Mouse (Mus musculus) Patski (cell line): ENCODE measurements around the gene Zfp786. TPM values are rescaled to one million over a fixed set of nuclear protein-coding genes. Genes with fewer than 3 reads are reported as not detected.

Experiments
- ATAC-seq: fragments of 100-300 bp; one replicate; pipeline ENCODE4 v1.8.0; 2021
- CTCF ChIA-PET: fragments of 350-600 bp; sonication (Branson Sonifier 250); formaldehyde crosslinking; loops from one replicate; lab custom pipeline; 2022; ENCODE audit warnings: inconsistent platforms; lab: Charles Lee
- POLR2A ChIA-PET: fragments of 350-600 bp; sonication (Branson Sonifier 250); formaldehyde crosslinking; loops from one replicate; lab custom pipeline; 2022; ENCODE audit warnings: antibody characterized with exemption, inconsistent platforms; lab: Charles Lee
- DNase-seq: peaks from one replicate; pipeline ENCODE4 v3.0.0-alpha.2; 2011; ENCODE audit warnings: low read depth, low spot score
- H3K27me3 ChIP-seq: fragments of 371-371 bp; one replicate; pipeline ENCODE4 v1.5.1; 2021
- CTCF ChIP-seq: fragments of 100-300 bp; IDR thresholded peaks from one replicate; pipeline ENCODE4 v1.5.1; 2021
- in situ Hi-C: fragments of 300-500 bp; cut with MboI; formaldehyde crosslinking; loops from 3 replicates; pipeline ENCODE4 v1.11.1; 2018; ENCODE audit warnings: low pct_unique_long_range_greater_than_20kb, mixed read lengths
- polyA plus RNA-seq: library from polyadenylated mRNA; unstranded; gene quantifications from one replicate; pipeline ENCODE4 v1.2.3, GENCODE M21; 2021

Zfp786 gene
- polyA plus RNA-seq, 1 experiment from 2014 or later, result 0.82 TPM

DNA sequence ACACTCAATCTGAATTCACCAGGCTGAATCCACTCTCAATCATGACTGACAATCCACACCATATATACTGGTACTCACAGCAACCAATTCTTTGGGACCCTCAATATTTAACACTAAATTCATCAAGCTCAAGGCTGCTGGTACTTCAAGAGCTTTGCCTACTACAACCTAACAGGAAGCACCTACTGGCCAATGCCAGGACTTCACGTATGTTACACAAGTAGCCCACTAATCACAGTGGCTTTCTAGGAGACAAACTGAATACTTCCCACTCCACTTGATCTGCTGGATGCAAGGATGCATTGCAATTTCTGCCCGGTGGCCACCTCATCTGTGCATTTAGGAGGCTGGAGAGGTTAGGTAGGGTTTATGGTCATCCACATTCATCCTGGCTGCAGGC, 20.5 kb downstream of the Zfp786 start:
- in situ Hi-C loops, result no loop called here
- ChIA-PET CTCF (interaction anchor here (0.9 to 7.1 kb wide), 4 partner anchors 10 to 25 kb away, joined by 4 to 50 read pairs (median 4); partner anchors contain the start of gene Zfp398), POLR2A (interaction anchor here (1.0 to 1.1 kb wide), 2 partner anchors 10 to 15 kb away, joined by 3 to 5 read pairs; no protein-coding TSS in a partner anchor)
- TF ChIP-seq CTCF, result no peak
- ATAC-seq, result no peak
- no peak for DNase-seq
- no peaks in the 10 kb centered on the region for H3K27me3 ChIP-seq

DNA sequence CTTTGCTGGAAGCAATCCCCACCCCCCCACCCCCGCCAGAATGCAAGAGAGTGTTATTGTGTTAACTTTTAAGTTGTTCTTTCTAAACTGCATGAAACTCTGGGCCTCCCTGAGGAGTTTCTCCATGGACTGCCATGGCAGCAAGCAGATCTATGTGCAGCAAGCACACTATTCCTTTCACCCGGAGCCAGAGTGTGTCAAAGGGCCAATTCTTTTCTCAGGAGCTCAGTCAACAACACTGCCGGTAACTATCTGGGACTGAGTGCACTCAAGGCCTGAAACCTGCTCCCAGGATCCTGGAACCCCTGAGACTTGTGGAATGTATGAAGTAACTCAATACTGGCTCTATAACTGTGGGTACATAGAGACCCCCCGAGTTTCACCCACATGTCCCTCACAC, 21.6 kb downstream of the Zfp786 start:
- no peak for TF ChIP-seq CTCF

DNA sequence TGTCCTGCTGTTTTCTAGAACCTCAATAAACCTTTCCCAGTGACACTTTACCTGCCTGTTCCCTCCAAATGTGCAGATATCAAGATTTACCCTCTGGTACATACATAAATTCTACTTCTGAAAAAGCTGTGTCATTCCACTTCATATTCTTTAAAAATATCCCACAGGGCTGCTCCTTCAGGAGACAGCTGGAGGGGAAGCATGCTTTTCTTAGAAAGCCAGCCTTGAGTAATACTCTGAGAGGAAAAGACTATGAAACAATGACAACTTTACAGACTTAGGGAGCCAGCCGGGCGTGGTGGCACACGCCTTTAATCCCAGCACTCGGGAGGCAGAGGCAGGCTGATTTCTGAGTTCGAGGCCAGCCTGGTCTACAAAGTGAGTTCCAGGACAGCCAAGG, 22.1 kb downstream of the Zfp786 start:
- TF ChIP-seq CTCF, result no peak
- no peaks in the 10 kb centered on the region for H3K27me3 ChIP-seq
- in situ Hi-C loops, result no loop called here
- ATAC-seq (no peak), DNase-seq (no peak)
- ChIA-PET POLR2A (no interaction called here), CTCF (interaction anchor here (7.1 kb wide), 1 partner anchor 9 kb away, joined by 50 read pairs; no protein-coding TSS in a partner anchor)

More for the DNA sequence above, 21.6 kb downstream of the Zfp786 start:
- ChIA-PET CTCF (interaction anchor here (0.9 to 7.1 kb wide), 3 partner anchors 9 to 26 kb away, joined by 4 to 50 read pairs (median 4); partner anchors contain the start of gene Zfp398), POLR2A (interaction anchor here (1.0 kb wide), 1 partner anchor 11 kb away, joined by 3 read pairs; no protein-coding TSS in a partner anchor)
- DNase-seq (no peak), ATAC-seq (no peak)
- in situ Hi-C loops, result no loop called here
- no peaks in the 10 kb centered on the region for H3K27me3 ChIP-seq

DNA sequence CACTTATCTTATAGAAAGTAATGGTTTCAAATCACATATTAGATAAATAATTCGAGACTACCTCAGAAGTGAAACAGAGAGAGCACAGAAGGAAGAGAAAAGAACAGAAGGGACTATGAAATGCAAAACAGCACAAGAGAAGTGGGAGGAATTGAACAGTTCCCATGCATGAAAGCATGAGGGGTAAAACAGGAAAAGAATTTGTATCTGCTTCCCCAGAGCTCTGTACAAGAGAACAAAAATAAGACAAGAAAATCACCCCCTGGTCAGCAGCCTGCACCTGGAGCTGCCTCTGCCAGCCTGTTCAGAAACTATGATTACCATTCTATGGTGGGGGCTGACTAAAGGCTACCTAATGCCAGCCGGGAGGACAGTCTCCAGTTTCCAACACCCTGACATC, 23.2 kb downstream of the Zfp786 start:
- POLR2A ChIA-PET, result no interaction called here
- TF ChIP-seq CTCF, result no peak
- no peaks in the 10 kb centered on the region for H3K27me3 ChIP-seq
- in situ Hi-C loops, result no loop called here
- DNase-seq (no peak), ATAC-seq (no peak)
- CTCF ChIA-PET, result interaction anchor here (1.2 kb wide), 1 partner anchor 8 kb away, joined by 3 read pairs; no protein-coding TSS in a partner anchor

DNA sequence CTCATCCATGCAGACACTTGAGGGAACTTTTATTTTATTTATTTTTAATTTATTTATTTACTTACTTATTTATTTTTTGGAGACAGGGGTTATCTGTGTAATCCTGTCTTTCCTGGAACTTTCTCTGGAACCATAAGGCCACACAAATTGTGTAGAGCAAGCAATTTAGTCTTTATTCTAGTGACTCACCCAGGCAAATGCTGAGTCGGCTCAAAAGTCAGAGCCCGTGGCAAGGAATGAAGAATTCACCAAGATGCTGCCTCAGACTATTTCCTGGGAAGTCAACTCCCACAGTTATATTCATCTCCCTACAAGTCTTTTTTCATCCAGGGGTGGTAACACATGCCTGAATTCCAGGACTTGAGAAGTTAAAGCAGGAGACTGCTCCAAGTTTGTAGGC, 25.1 kb downstream of the Zfp786 start:
- no peak for DNase-seq
- in situ Hi-C loops, result no loop called here
- POLR2A ChIA-PET, result no interaction called here
- H3K27me3 ChIP-seq, result no peaks in the 10 kb centered on the region
- TF ChIP-seq CTCF, result no peak
- CTCF ChIA-PET, result no interaction called here
- no peak for ATAC-seq

DNA sequence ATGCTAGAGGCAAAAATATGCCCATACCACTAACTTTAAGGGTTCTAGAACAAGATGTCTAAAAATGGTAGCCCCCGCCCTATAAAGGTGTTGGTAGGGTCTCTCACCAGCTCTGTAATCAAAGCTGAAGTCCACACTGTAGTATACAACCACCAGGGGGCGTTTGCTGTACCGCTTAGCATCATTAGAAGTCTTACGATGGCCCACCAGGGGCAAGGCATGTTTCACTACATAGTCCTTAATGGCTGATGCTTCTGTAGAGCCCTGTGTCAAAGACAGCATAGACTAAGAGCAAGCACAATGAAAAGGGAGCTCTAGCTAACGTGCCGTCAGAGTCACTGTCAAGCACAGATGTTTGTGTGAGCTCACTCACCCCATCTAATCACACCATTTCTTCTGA, 31.6 kb downstream of the Zfp786 start:
- ChIA-PET POLR2A (no interaction called here), CTCF (interaction anchor here (0.6 to 5.9 kb wide), 7 partner anchors 8 to 36 kb away, joined by 3 to 50 read pairs (median 4); partner anchors contain the start of genes Pdia4 and Zfp398)
- ATAC-seq, result no peak
- no peak for DNase-seq
- in situ Hi-C loops, result no loop called here
- TF ChIP-seq CTCF, result peak; percentile 72
- no peaks in the 10 kb centered on the region for H3K27me3 ChIP-seq

DNA sequence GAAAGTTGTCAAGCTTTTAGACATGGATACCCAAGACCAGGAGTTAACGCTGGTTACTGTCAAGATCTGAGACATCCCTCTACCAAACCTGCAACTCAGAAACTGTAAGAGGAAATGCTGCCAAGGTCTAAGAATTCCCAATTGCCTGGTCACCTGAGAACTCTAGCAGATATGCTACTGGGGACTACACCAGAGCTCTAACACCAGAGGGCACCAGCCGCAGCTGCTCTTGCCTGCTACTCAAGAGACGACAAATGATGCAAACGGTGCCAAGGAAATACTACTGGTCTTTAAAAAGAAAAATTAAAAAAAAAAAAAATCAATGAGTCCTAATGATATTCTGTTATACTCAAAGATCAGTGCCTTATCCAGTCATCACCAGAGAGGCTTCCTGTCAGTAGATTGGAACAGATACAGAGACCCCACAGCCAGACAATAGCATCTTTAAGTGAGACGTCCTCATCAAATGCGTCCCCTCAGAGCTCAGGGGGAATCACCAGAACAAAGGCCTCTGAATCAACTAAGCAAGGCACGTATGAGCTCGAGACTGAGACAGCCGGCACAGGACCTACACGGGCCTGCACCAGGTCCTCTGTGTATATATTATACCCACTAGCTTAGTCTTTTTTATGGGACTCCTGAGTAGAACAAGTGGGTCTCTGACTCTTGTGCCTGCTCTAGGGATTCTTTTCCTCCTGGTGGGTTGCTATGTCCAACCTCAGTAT, 36.4 kb downstream of the Zfp786 start:
- ChIA-PET POLR2A (interaction anchor here (1.1 to 1.3 kb wide), 2 partner anchors 19 to 35 kb away, joined by 3 to 4 read pairs; partner anchors contain the start of gene Pdia4), CTCF (interaction anchor here (0.7 to 2.0 kb wide), 9 partner anchors 10 to 43 kb away, joined by 3 to 6 read pairs (median 3); no protein-coding TSS in a partner anchor)
- no peak for ATAC-seq
- in situ Hi-C loops, result no loop called here
- H3K27me3 ChIP-seq, result no peaks in the 10 kb centered on the region
- TF ChIP-seq CTCF, result peak; percentile 49
- DNase-seq, result no peak

DNA sequence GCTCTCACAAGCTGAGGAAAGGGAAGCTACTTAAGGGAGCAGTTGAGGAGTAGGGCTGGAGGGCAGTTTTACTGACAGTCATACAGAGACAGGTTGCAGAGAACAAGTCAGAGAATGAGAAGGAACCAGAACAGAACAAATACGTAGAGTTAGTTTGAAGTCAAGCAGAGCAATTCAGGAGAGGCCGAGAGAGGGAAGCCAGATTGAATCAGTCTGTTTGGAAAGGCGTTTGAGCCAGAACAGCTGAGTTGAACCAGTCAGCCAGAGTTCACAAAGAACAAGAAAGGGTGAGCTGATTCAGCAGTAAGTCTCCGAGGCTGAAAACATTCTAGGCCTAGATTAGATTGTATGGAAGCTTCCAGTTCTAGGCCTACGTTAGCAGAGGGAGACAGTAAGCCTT, 37.4 kb downstream of the Zfp786 start:
- ChIA-PET CTCF (interaction anchor here (1.0 to 2.0 kb wide), 6 partner anchors 11 to 44 kb away, joined by 3 to 6 read pairs (median 4); no protein-coding TSS in a partner anchor), POLR2A (interaction anchor here (1.1 to 1.3 kb wide), 2 partner anchors 20 to 36 kb away, joined by 3 to 4 read pairs; partner anchors contain the start of gene Pdia4)
- H3K27me3 ChIP-seq, result no peaks in the 10 kb centered on the region
- in situ Hi-C loops, result no loop called here
- TF ChIP-seq CTCF, result no peak
- ATAC-seq, result no peak
- DNase-seq, result no peak

DNA sequence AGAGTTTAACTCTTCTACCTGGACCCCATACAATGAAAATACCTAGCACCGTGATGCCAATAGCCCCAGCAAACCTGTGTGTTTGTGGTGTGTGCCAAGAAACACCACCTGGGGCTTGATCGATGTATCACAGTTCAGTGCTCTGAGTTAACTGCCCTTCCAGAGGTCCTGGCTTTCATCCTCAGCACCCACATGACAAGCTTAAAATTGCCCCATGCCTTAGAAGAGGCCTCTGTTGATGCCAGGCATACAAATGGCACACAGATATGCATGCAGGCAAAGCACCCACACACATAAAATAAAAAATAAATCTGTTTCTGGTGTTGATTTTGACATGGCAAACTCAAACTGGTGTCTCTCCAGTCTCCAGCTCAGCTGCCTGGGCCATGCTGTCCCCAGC, 38.1 kb downstream of the Zfp786 start:
- ChIA-PET POLR2A (no interaction called here), CTCF (interaction anchor here (1.3 to 2.0 kb wide), 4 partner anchors 11 to 34 kb away, joined by 3 to 6 read pairs (median 6); no protein-coding TSS in a partner anchor)
- TF ChIP-seq CTCF, result no peak
- H3K27me3 ChIP-seq, result no peaks in the 10 kb centered on the region
- in situ Hi-C loops, result no loop called here
- DNase-seq (no peak), ATAC-seq (no peak)

DNA sequence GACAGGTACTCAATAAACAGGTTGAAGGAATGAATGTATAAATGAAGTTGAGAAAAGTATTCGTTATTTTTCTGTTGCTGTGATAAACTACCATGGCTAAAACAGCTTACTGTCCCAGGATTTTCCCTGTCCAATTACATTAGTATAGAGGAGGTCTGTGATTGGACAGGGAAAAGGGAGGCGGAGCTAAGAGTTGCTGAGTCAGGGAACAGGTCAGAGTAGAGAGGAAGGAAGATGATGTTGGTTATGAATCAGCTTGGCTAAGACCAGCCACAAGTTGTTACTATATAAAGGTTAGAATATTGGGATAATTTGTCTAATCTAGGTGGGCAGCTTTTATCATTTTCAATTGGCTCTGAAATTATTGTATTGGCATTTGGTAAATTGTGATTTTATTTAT, 39.9 kb downstream of the Zfp786 start:
- no peak for TF ChIP-seq CTCF
- no peak for ATAC-seq
- DNase-seq, result no peak
- H3K27me3 ChIP-seq, result no peaks in the 10 kb centered on the region
- in situ Hi-C loops, result no loop called here
- CTCF ChIA-PET, result interaction anchor here (0.8 to 1.8 kb wide), 4 partner anchors 8 to 38 kb away, joined by 3 to 6 read pairs (median 4); no protein-coding TSS in a partner anchor
- POLR2A ChIA-PET, result no interaction called here
